Mouse (Mus musculus) E14TG2a.4 (cell line): ENCODE measurements around the gene Olfm3.

Experiments
- CTCF ChIP-seq: conservative IDR thresholded peaks from 2 replicates; pipeline ENCODE4 v1.5.1; 2014; ENCODE audit warnings: low read length
- NANOG ChIP-seq: IDR thresholded peaks from 2 replicates; pipeline ENCODE4 v1.6.1; 2014; ENCODE audit warnings: borderline replicate concordance, low read length, mixed read lengths
- POU5F1 ChIP-seq: IDR thresholded peaks from 2 replicates; pipeline ENCODE4 v1.6.1; 2014; ENCODE audit warnings: low read length, borderline replicate concordance

DNA sequence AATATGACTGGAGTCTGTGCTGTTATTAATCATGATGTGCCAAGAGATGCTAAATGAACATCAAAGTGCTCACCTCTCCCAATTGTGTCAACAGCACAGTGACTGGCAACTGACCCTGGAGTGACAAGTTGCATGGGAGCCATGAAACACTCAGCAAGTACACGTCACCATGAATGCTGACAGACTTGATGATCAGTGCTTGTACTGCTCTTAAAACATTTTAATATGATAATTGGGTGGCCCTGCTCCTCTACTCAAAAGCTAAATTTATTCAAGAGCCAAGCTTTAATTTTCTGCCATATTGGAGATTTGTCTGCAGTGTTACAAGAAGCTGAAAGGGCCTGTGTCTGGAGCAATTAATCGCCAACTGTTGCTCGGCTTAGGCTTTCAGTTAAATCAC lies 184.4 kb downstream of the Olfm3 start:
- TF ChIP-seq CTCF (no peak), NANOG (no peak), POU5F1 (no peak)
